Mouse (Mus musculus): ENCODE data around the gene Adamts1. TPM values are rescaled to one million over a fixed set of nuclear protein-coding genes. Genes with fewer than 3 reads are reported as not detected.

Gene Adamts1
- polyA plus RNA-seq, 1 experiment from 2014 or later: 70.7 TPM

DNA sequence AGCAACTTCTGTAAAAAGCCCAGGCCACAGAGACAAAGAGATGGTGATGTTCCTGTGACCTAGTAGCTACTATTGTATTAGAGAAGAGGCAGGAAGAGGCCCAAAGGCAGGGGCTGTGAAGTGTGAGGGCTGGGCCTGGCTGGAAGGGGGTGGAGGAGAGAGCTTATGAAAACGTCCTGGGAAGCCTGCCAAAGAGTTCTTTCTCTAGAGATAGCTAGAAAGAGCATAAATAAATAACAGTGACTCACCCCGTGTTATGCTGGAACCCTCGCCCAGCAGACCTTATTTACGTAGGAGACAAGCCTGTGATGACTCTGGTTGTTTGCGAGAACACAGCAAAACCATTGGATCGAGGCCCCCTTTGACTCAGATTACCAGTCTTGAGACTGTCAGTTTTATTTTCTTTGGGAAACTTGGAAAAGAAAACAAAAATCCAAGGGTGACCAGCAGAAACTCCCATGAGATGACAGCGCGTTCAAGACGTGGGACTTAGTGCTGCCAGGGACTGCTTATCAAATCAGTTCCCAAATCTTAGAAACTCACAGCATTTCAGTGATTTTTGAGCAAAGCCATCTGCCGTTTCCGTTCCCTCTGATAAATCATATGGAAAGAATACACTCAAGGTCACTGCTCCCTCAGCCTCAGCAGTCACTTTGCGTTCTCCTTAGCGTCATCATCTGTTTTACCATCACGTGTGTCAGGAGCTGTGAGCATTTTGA lies 46.7 kb downstream of the Adamts1 start:
- H3K4me3 ChIP-seq (ENCODE audit: low read length): no peak overlapping the region
- H3K27ac ChIP-seq (ENCODE audit: low read depth, low read length): peak overlapping the region; percentile 81
- WGBS: 21% methylated on average over 14 of the region's 14 CpGs
- H3K9ac ChIP-seq (ENCODE audit: low read depth, low read length): no peak overlapping the region
- no peak overlapping the region for H3K4me2 ChIP-seq (replicated peaks; ENCODE audit: low read depth, low read length)
- no peaks in the 10 kb centered on the region for H3K9me3 ChIP-seq (ENCODE audit: control insufficient read depth, low read length)
- H3K36me3 ChIP-seq (ENCODE audit: control insufficient read depth, insufficient read depth, low read length): no peaks in the 10 kb centered on the region
- H3K4me1 ChIP-seq (ENCODE audit: control insufficient read depth, insufficient read depth, low read length): 0 out of 2 replicates have a peak, but pooled peaks cover 5% of the 10 kb centered on the region
- peak; percentile 95 for ATAC-seq (ENCODE audit: low FRiP score, low TSS enrichment)
- H3K27me3 ChIP-seq (ENCODE audit: control insufficient read depth, insufficient read depth, low read length): no peaks in the 10 kb centered on the region

DNA sequence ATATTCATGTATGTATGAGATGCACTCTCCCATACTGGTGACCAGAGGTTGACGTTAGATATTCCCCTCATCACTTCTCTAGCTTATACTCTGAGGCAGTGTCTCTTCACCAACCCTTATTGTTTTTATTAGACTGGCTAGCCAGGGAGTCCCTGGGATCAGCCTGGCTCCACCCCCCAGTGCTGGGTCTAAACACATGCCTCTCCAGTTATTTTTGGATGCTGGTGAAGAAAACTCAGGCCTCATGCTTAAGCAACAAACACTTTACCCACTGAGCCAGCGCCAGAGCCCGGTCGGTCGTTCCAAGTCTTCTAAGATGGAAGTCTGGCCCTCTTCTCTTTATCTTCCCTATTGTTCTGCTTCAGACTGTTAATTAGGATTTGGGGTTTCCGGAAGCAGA lies 53.6 kb downstream of the Adamts1 start:
- no peak for ATAC-seq (ENCODE audit: low FRiP score, low TSS enrichment)
- H3K9ac ChIP-seq (ENCODE audit: low read depth, low read length): no peak overlapping the region
- no peak overlapping the region for H3K4me2 ChIP-seq (replicated peaks; ENCODE audit: low read depth, low read length)
- H3K27me3 ChIP-seq (ENCODE audit: control insufficient read depth, insufficient read depth, low read length): no peaks in the 10 kb centered on the region
- no peak overlapping the region for H3K4me3 ChIP-seq (ENCODE audit: low read length)
- no peaks in the 10 kb centered on the region for H3K36me3 ChIP-seq (ENCODE audit: control insufficient read depth, insufficient read depth, low read length)
- H3K27ac ChIP-seq (ENCODE audit: low read depth, low read length): no peak overlapping the region
- H3K4me1 ChIP-seq (ENCODE audit: control insufficient read depth, insufficient read depth, low read length): no peaks in the 10 kb centered on the region
- WGBS: 87% methylated on average over 6 of the region's 6 CpGs
- no peaks in the 10 kb centered on the region for H3K9me3 ChIP-seq (ENCODE audit: control insufficient read depth, low read length)

GRCm38 (mm10) chr16:85747589-85748360 lies 55.1 kb downstream of the Adamts1 start:
- Histone ChIP-seq H3K9me3 (ENCODE audit: control insufficient read depth, low read length) (no peaks in the 10 kb centered on the region), H3K27ac (ENCODE audit: low read depth, low read length) (no peak overlapping the region), H3K36me3 (ENCODE audit: control insufficient read depth, insufficient read depth, low read length) (no peaks in the 10 kb centered on the region), H3K4me1 (ENCODE audit: control insufficient read depth, insufficient read depth, low read length) (no peaks in the 10 kb centered on the region), H3K4me3 (ENCODE audit: low read length) (no peak overlapping the region), H3K9ac (ENCODE audit: low read depth, low read length) (no peak overlapping the region), H3K4me2 (replicated peaks; ENCODE audit: low read depth, low read length) (peak overlapping the region; percentile 5; the same call in 1 of the 2 replicates), H3K27me3 (ENCODE audit: control insufficient read depth, insufficient read depth, low read length) (no peaks in the 10 kb centered on the region)
- ATAC-seq (ENCODE audit: low FRiP score, low TSS enrichment): peak; percentile 76; the same call in 1 of the 2 replicates
- 47% methylated on average over 16 of the region's 16 CpGs for WGBS

DNA sequence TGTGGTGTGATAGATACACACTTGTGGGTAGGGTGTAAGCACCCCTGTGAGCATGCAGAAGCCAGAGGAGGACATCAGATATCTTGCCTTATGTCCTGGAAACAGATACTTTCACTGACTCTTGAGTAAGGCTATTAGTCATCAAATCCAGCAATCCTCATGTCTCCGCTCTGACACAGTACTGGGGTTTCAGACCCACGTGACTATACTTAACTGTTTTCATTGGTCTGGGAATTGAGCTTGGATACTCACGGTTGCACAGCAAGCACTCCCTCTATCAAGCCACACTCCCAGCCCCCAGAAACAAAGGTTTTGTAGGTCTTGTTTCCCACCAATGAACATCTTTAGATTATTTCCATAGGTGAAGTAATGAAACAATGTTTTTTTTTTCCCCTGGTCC lies 56.5 kb downstream of the Adamts1 start:
- Histone ChIP-seq H3K4me2 (replicated peaks; ENCODE audit: low read depth, low read length) (no peak overlapping the region), H3K27ac (ENCODE audit: low read depth, low read length) (no peak overlapping the region), H3K27me3 (ENCODE audit: control insufficient read depth, insufficient read depth, low read length) (no peaks in the 10 kb centered on the region), H3K9ac (ENCODE audit: low read depth, low read length) (no peak overlapping the region), H3K4me1 (ENCODE audit: control insufficient read depth, insufficient read depth, low read length) (no peaks in the 10 kb centered on the region), H3K36me3 (ENCODE audit: control insufficient read depth, insufficient read depth, low read length) (no peaks in the 10 kb centered on the region), H3K9me3 (ENCODE audit: control insufficient read depth, low read length) (no peaks in the 10 kb centered on the region), H3K4me3 (ENCODE audit: low read length) (no peak overlapping the region)
- no peak for ATAC-seq (ENCODE audit: low FRiP score, low TSS enrichment)
- 84% methylated on average over 3 of the region's 3 CpGs for WGBS

Other genes starting within 250 kb of the Adamts1 start
- 6.7 and 6.8 TPM in 2 replicates for gene Cyyr1, start 249.7 kb downstream of the Adamts1 start, polyA plus RNA-seq (2014; fragmentation: Nextera tagmentation; extraction: Ambion mirVana)
- 3.4 and 3.6 TPM in 2 replicates for gene Adamts5, start 98.7 kb upstream of the Adamts1 start, polyA plus RNA-seq (2014; fragmentation: Nextera tagmentation; extraction: Ambion mirVana)